Mouse (Mus musculus) lung, adult 2 months (tissue): ENCODE data around the gene Gmcl1.

Experiments
- CTCF ChIP-seq: fragments of 200-500 bp; IDR thresholded peaks from 2 replicates; pipeline ENCODE4 v1.5.1; 2011; ENCODE audit warnings: mild to moderate bottlenecking, low read length, control low read depth; ENCODE audit not compliant: insufficient read depth
- POLR2A ChIP-seq: fragments of 200-500 bp; IDR thresholded peaks from 2 replicates; pipeline ENCODE4 v1.6.1; 2011; ENCODE audit warnings: low read depth, mild to moderate bottlenecking, control low read depth, low read length, borderline replicate concordance; ENCODE audit errors: extremely low read depth

DNA sequence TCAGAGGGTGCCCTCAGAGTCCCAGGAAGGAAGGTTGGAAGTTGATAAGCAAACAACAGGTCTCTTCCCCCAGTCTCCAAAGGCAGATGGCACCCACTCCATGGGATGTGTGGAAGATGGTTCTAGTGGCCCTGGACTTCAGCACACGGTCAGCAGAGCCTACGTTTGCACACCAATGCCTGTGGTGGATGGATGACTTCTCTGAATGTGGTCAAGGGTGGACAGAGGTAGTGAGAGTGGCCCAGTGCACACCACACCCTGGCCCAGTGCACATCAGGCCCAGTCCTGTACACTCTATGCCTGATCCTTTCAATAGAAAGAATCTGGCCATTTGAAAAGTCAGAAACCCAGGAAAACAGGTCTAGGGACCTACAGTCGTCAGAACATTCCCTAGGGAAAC lies 74.7 kb downstream of the Gmcl1 start:
- TF ChIP-seq CTCF (no peak), POLR2A (no peak)
